Mouse (Mus musculus): ENCODE results near the gene Sult6b1. TPM values are rescaled to one million over a fixed set of nuclear protein-coding genes. Genes with fewer than 3 reads are reported as not detected.

The Sult6b1 gene
- polyA plus RNA-seq, 1 experiment from 2014 or later, result 0.18 TPM

DNA sequence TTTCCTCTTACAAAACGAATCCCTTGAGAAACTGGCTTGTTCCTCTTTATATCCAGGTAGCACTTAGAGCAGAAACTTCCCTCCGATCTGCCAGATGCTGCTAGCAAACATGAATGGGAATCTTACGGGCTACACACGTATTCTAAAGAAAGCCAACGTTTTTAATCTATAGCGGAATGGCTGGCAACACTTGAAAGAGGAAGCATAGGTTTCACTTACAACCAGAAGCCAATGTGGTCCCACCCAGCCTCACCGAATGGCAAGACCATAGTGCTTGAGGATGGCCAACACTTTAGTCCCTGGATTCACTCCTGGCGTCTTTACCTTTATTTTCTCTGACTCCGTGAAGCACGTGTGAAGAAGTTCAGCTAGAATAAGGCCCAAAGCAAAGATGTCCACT, 50.5 kb downstream of the Sult6b1 start:
- Histone ChIP-seq H3K9me3 (ENCODE audit: control insufficient read depth, low read length) (no peaks in the 10 kb centered on the region), H3K27me3 (replicated peaks; ENCODE audit: control insufficient read depth, insufficient read depth, low read length) (no peaks in the 10 kb centered on the region), H3K9ac (ENCODE audit: low read depth, low read length) (no peak overlapping the region), H3K4me1 (ENCODE audit: control insufficient read depth, insufficient read depth, low read length) (no peaks in the 10 kb centered on the region), H3K27ac (ENCODE audit: low read length) (no peak overlapping the region), H3K4me2 (ENCODE audit: low read depth, low read length) (no peak overlapping the region), H3K4me3 (ENCODE audit: low read length) (no peak overlapping the region), H3K36me3 (ENCODE audit: control insufficient read depth, insufficient read depth, low read length) (peaks cover 3% of the 10 kb centered on the region; the same call in 1 of the 2 replicates)
- 87% methylated on average over 10 of the region's 10 CpGs for WGBS
- ATAC-seq, result no peak

DNA sequence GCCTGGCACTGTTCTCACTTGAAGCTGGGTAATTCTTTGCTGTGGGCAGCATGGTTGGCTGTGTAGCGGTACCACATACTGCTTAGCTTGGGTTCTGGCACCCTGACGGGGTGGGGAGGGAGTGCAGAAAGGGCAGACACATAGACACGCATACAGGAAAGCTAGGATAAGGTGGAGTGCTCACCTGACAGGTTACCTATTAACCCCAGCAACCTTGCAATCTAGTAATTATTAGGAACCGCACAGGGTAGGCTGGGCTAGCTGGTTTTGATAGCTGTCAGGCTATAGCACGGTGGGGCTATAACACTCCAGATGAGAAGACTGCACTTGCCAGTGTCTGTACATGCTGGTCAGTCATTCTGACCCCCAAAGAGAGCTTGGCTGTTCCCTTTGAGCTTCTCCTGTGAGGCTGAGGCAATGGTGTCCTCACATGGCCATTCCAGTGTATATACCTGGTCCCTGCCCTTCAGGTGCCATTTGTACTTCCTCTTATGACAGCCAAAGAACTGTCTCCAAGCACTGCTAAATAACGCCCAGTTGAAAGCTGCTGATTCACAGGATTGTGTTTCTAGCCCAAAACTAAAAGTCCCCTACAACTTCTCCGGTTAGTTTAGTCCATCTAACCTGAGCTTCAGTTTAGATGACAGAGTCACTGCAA, 64.4 kb downstream of the Sult6b1 start:
- Histone ChIP-seq H3K27me3 (replicated peaks; ENCODE audit: control insufficient read depth, insufficient read depth, low read length) (no peaks in the 10 kb centered on the region), H3K9ac (ENCODE audit: low read depth, low read length) (no peak overlapping the region), H3K4me2 (ENCODE audit: low read depth, low read length) (no peak overlapping the region), H3K4me3 (ENCODE audit: low read length) (no peak overlapping the region), H3K4me1 (ENCODE audit: control insufficient read depth, insufficient read depth, low read length) (no peaks in the 10 kb centered on the region), H3K27ac (ENCODE audit: low read length) (peak overlapping the region; percentile 59; the same call in 1 of the 2 replicates), H3K9me3 (ENCODE audit: control insufficient read depth, low read length) (no peaks in the 10 kb centered on the region), H3K36me3 (ENCODE audit: control insufficient read depth, insufficient read depth, low read length) (peaks cover 27% of the 10 kb centered on the region)
- 69% methylated on average over 7 of the region's 7 CpGs for WGBS
- ATAC-seq, result peak; percentile 95

DNA sequence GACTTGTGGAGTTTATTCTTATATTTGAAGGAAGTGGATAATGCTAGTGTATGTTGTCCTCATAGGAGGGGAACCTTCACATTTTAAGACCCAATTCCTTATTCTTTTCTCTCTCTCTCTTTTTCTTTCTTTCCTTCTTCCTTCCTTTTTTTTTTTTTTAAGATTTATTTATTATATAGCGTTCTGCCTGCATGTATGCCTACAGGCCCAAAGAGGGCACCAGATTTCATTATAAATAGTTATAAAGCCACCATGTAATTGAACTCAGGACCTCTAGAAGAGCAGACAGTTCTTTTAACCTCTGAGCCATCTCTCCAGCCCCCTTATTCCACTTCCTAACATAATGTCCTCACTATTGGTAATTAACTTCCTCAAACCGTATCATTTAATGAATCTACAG, 70.7 kb downstream of the Sult6b1 start:
- 28% methylated on average over 2 of the region's 2 CpGs for WGBS
- Histone ChIP-seq H3K27ac (ENCODE audit: low read length) (peak overlapping the region; percentile 92), H3K9me3 (ENCODE audit: control insufficient read depth, low read length) (no peaks in the 10 kb centered on the region), H3K9ac (ENCODE audit: low read depth, low read length) (peak overlapping the region; percentile 75), H3K4me3 (ENCODE audit: low read length) (peak overlapping the region; percentile 86), H3K36me3 (ENCODE audit: control insufficient read depth, insufficient read depth, low read length) (peaks cover 15% of the 10 kb centered on the region), H3K27me3 (replicated peaks; ENCODE audit: control insufficient read depth, insufficient read depth, low read length) (no peaks in the 10 kb centered on the region), H3K4me2 (ENCODE audit: low read depth, low read length) (peak overlapping the region; percentile 75), H3K4me1 (ENCODE audit: control insufficient read depth, insufficient read depth, low read length) (no peaks in the 10 kb centered on the region)
- ATAC-seq, result no peak

DNA sequence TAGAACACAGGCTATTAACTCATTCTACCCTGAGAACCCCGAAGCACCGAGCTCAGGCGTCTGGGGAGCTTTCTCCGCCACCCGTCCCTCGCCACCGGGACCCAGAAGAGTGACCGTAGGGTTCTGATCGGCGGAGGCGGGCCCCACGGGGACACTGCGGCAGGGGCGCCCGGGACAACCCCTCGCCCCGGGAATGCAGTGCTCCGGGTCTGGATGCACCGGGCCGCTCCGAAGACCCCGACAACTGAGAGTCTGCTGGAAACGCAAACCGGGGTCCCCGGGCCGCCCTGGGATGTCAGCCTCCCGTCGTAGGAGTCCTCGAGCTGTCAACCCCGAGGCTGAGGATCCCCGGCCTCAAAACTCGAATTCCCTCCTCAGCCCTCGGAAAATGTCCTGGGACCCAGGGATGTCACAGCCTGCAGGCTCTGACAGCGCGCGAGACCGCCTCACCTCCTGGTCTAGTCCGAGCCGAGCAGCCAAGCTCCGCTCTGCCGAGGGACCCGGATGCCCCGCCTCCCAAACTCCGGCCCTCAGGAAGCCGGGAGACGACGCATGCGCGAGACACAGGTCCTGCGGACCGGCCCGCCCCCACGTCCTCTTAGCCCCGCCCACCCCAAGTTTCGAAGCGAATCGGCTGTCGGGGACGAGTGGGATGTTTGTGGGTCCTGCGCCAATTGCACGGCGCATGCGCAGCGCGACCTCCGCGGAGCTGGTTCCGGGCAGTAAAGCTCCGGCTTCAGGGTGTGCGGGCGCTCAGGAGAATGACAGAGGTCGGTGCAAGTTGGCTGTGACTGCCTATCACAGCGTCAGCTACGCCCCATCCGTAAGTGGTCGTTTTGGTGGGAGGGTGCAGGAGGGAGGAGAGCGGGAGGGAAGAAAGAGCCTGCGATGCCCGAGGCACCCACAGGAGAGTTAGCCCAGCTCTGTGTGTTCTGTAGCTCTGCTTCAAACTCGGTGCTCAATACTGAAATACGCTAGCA, 71.6 kb downstream of the Sult6b1 start, which contains the start of the genes Heatr5b and Gpatch11:
Gene Heatr5b, minus strand, starts transcription at position 509 of the 980 bp plus-strand sequence.
Gene Gpatch11, plus strand, starts transcription at position 712 of the 980 bp plus-strand sequence.
- Histone ChIP-seq H3K4me1 (ENCODE audit: control insufficient read depth, insufficient read depth, low read length) (no peaks in the 10 kb centered on the region; the same call in 1 of the 2 replicates), H3K4me3 (ENCODE audit: low read length) (peak within 1 kb of the TSS; percentile 86), H3K27me3 (replicated peaks; ENCODE audit: control insufficient read depth, insufficient read depth, low read length) (no peaks in the 10 kb centered on the region), H3K9me3 (ENCODE audit: control insufficient read depth, low read length) (no peaks in the 10 kb centered on the region), H3K27ac (ENCODE audit: low read length) (peak within 1 kb of the TSS; percentile 92), H3K36me3 (ENCODE audit: control insufficient read depth, insufficient read depth, low read length) (peaks cover 13% of the 10 kb centered on the region), H3K9ac (ENCODE audit: low read depth, low read length) (peak within 1 kb of the TSS; percentile 94), H3K4me2 (ENCODE audit: low read depth, low read length) (peak within 1 kb of the TSS; percentile 75)
- WGBS, result under 1% methylated on average over 81 of the region's 81 CpGs
- ATAC-seq, result peak; percentile 99

Other genes starting within 250 kb of the Sult6b1 start
- gene Strn, start 169.8 kb downstream of the Sult6b1 start, polyA plus RNA-seq (2015; fragmentation: Nextera tagmentation; extraction: Ambion mirVana), result 4.7 and 5.3 TPM in 2 replicates
- 9.6 and 12.1 TPM in 2 replicates for gene Heatr5b, start 71.6 kb downstream of the Sult6b1 start, polyA plus RNA-seq (2015; fragmentation: Nextera tagmentation; extraction: Ambion mirVana)
- gene Gpatch11, start 71.4 kb downstream of the Sult6b1 start, polyA plus RNA-seq (2015; fragmentation: Nextera tagmentation; extraction: Ambion mirVana), result 47.1 and 50.4 TPM in 2 replicates
- gene Eif2ak2, start 24.4 kb downstream of the Sult6b1 start, polyA plus RNA-seq (2015; fragmentation: Nextera tagmentation; extraction: Ambion mirVana), result 11.0 and 14.5 TPM in 2 replicates
- gene Cebpzos, start 9.5 kb upstream of the Sult6b1 start, polyA plus RNA-seq (2015; fragmentation: Nextera tagmentation; extraction: Ambion mirVana), result 120 and 124 TPM in 2 replicates
- 38.9 and 41.7 TPM in 2 replicates for gene Cebpz, start 30.1 kb upstream of the Sult6b1 start, polyA plus RNA-seq (2015; fragmentation: Nextera tagmentation; extraction: Ambion mirVana)
- gene Ndufaf7, start 30.1 kb upstream of the Sult6b1 start, polyA plus RNA-seq (2015; fragmentation: Nextera tagmentation; extraction: Ambion mirVana), result 46.7 and 50.1 TPM in 2 replicates
- gene Prkd3, start 113.8 kb upstream of the Sult6b1 start, polyA plus RNA-seq (2015; fragmentation: Nextera tagmentation; extraction: Ambion mirVana), result 21.1 and 21.9 TPM in 2 replicates
- 11.6 and 13.3 TPM in 2 replicates for gene Qpct, start 144.9 kb upstream of the Sult6b1 start, polyA plus RNA-seq (2015; fragmentation: Nextera tagmentation; extraction: Ambion mirVana)